Mouse (Mus musculus) neural tube, embryonic 14.5 days (tissue): ENCODE data around the gene Rnf115. TPM values are rescaled to one million over a fixed set of nuclear protein-coding genes. Genes with fewer than 3 reads are reported as not detected.
A peak's percentile ranks its signal among the peaks of the same experiment; 100 is the strongest.
"Not testable (repeated sequence)": the region's sequence is repeated elsewhere in the genome, so short reads cannot be mapped to it uniquely, and the experiment has no call there.

Source experiments
- ATAC-seq: fragments of 200-750 bp; cut with Nextera tagmentation; 2 replicates; pipeline ENCODE4 v1.8.0; 2017; ENCODE audit warnings: low read depth, mild to moderate bottlenecking, moderate TSS enrichment, moderate library complexity
- H3K27ac ChIP-seq: fragments of 300-500 bp; sonication (generic); 2 replicates; pipeline ENCODE4 v1.5.1; 2014; ENCODE audit warnings: low read depth, mild to moderate bottlenecking, control low read depth, low read length, moderate library complexity, mixed read lengths
- H3K27me3 ChIP-seq: fragments of 300-500 bp; sonication (generic); 2 replicates; pipeline ENCODE4 v1.6.1; 2014; ENCODE audit warnings: low read length; ENCODE audit not compliant: control insufficient read depth, insufficient read depth
- H3K36me3 ChIP-seq: fragments of 300-500 bp; sonication (generic); 2 replicates; pipeline ENCODE4 v1.6.1; 2014; ENCODE audit warnings: low read length, mixed read lengths; ENCODE audit not compliant: control insufficient read depth, insufficient read depth
- H3K4me1 ChIP-seq: fragments of 300-500 bp; sonication (generic); 2 replicates; pipeline ENCODE4 v1.6.1; 2014; ENCODE audit warnings: low read length; ENCODE audit not compliant: control insufficient read depth, insufficient read depth
- H3K4me2 ChIP-seq: fragments of 300-500 bp; sonication (generic); 2 replicates; pipeline ENCODE4 v1.6.1; 2014; ENCODE audit warnings: mild to moderate bottlenecking, low read depth, low read length, control low read depth
- H3K4me3 ChIP-seq: fragments of 300-500 bp; sonication (generic); 2 replicates; pipeline ENCODE4 v1.5.1; 2014; ENCODE audit warnings: low read depth, low read length, control low read depth, mixed read lengths
- H3K9ac ChIP-seq: fragments of 300-500 bp; sonication (generic); replicated peaks from 2 replicates; pipeline ENCODE4 v1.6.1; 2014; ENCODE audit warnings: low read depth, mild to moderate bottlenecking, control low read depth, low read length, mixed read lengths
- H3K9me3 ChIP-seq: fragments of 300-500 bp; sonication (generic); 2 replicates; pipeline ENCODE4 v1.6.1; 2016; ENCODE audit warnings: low read length; ENCODE audit not compliant: control insufficient read depth
- WGBS: fragments of 180-500 bp; shearing (Covaris S2); extraction: QIAGEN DNeasy Blood & Tissue Kit; methylation state at CpG from one replicate; pipeline ENCODE4 v1.1.7; 2014; 5-methylcytosine and 5-hydroxymethylcytosine counted together
- polyA plus RNA-seq: library from polyadenylated mRNA; unstranded; fragments of >200 nt; fragmentation: Nextera tagmentation; extraction: Ambion mirVana; gene quantifications from 2 replicates; pipeline ENCODE4 v1.2.1, GENCODE M21; 2014

Rnf115 gene
- polyA plus RNA-seq: 81.9 and 86.5 TPM in 2 replicates

DNA sequence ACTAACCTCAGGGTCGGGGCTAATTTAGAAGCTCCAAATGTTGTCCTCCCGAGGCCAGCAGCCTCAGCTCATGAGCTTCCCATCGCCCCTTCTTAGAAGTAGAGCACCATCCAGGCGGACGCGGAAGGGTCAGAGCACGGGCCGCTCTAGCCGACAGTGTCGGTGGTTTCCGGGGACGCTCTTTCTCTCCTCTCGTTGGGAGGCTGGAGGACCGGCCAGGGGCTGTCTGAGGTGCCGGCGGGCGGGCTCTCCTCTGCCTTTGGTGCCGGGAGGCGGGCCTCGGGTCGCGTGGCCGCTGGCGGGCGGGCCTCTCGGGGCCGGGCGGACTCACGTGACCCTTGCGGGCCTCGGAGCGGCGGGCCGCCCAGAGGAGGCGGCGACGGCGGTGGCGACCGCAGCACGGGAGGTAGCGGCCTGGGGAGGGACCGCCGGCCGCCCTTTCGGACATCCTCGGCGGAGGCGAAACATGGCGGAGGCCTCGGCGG lies at the start of gene Rnf115, which contains the start of gene Polr3c:
TSS of gene Rnf115 (plus strand) at position 322 of the 485 bp plus-strand sequence.
TSS of gene Polr3c (minus strand) at position 286 of the 485 bp plus-strand sequence.
- H3K4me2 ChIP-seq: peak within 1 kb of the TSS; percentile 54
- H3K9me3 ChIP-seq: no peaks in the 10 kb centered on the region
- peak within 1 kb of the TSS; percentile 91 for H3K4me3 ChIP-seq
- no peaks in the 10 kb centered on the region for H3K36me3 ChIP-seq
- peak within 1 kb of the TSS; percentile 81 for H3K27ac ChIP-seq
- H3K27me3 ChIP-seq: no peaks in the 10 kb centered on the region
- H3K4me1 ChIP-seq: peaks cover 25% of the 10 kb centered on the region
- under 1% methylated on average over 40 of the region's 52 CpGs for WGBS
- peak; percentile 98 for ATAC-seq
- H3K9ac ChIP-seq: peak within 1 kb of the TSS; percentile 80

DNA sequence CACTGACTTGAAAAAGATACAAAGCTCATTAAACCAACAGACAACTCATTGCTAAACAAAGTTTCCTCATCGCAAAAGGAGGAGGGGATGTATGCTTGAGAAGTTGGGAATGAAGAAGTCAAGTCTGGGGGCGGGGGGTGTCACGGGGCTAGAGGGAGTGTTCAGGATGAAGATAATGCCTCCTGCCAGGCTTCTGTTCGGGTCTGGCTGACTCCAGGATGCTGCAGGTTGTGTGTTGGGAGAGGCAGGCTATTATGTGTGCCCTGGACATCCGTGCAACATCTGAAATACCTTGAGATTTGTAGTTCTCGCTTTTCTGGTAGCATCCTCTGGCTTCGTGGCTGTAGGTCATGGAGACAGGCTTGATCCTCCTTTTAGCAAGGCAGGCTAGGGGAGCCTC lies 49.0 kb upstream of the Rnf115 start:
- Histone ChIP-seq H3K4me3 (no peak overlapping the region), H3K27me3 (no peaks in the 10 kb centered on the region), H3K9me3 (no peaks in the 10 kb centered on the region), H3K4me1 (no peaks in the 10 kb centered on the region), H3K27ac (no peak overlapping the region), H3K9ac (no peak overlapping the region), H3K4me2 (no peak overlapping the region), H3K36me3 (no peaks in the 10 kb centered on the region)
- WGBS: 69% methylated on average over 7 of the region's 7 CpGs
- ATAC-seq: no peak

DNA sequence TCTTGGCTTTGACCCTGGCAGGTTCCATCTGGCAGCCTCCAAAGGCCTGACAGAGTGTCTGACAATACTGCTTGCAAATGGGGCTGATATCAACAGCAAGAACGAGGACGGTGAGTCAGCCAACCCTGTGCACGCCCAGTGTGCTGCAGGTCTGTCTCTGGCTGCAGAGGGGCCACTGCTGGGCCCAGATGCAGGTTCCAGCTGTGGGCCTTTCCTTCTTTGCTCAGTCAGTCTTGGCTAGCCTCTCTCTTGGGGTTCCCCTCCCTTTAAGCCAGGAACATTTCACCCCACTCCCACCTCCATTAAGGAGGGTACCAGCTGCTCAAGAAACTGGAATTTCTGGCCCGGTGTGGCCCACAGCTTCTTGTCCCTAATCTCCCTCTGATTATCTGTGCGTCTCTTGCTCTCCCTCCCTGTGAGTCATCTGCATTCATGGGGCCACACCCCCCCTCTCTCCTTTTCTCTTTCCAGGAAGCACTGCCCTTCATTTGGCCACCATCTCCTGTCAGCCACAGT lies 48.2 kb upstream of the Rnf115 start:
- Histone ChIP-seq H3K27me3 (no peaks in the 10 kb centered on the region), H3K9me3 (no peaks in the 10 kb centered on the region), H3K27ac (no peak overlapping the region), H3K4me3 (no peak overlapping the region), H3K9ac (no peak overlapping the region), H3K36me3 (no peaks in the 10 kb centered on the region), H3K4me2 (no peak overlapping the region), H3K4me1 (no peaks in the 10 kb centered on the region)
- no peak for ATAC-seq
- WGBS: 41% methylated on average over 5 of the region's 5 CpGs

DNA sequence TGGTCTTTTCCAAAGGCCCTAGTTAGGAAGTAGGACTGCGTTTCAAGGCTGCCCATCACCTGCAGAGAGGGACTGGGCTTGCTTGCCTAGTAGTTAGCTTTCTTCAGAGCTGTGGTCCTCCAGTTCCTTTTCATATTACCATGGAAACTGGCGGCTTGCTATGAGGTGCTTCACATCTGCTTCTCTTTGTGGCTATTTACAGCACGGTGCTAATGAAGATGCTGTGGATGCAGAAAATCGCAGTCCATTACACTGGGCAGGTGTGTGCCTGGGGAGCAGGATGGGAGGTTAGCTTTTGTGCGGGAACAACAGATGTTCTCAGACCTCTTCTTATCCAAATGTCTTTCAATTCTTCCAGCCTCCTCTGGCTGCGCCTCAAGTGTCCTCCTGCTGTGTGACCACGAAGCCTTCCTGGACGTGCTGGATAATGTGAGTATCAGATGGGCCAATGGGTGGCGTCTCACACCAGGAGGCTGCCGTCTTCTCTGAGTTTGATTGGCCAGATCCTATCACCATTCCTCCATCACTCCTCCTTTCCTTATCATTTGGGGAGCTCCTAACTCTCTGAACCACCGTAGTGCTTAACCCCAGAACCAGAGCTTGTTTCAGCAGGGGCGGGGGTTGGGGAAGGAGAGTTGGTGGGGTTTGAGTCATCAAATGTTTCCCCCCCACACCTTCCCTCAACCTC lies 47.1 kb upstream of the Rnf115 start:
- no peaks in the 10 kb centered on the region for H3K36me3 ChIP-seq
- 0 out of 2 replicates have a peak, but pooled peaks have one; percentile 24 for ATAC-seq
- H3K9ac ChIP-seq: no peak overlapping the region
- no peak overlapping the region for H3K27ac ChIP-seq
- H3K27me3 ChIP-seq: no peaks in the 10 kb centered on the region
- 15% methylated on average over 12 of the region's 12 CpGs for WGBS
- no peaks in the 10 kb centered on the region for H3K9me3 ChIP-seq
- H3K4me1 ChIP-seq: no peaks in the 10 kb centered on the region
- no peak overlapping the region for H3K4me3 ChIP-seq
- no peak overlapping the region for H3K4me2 ChIP-seq

DNA sequence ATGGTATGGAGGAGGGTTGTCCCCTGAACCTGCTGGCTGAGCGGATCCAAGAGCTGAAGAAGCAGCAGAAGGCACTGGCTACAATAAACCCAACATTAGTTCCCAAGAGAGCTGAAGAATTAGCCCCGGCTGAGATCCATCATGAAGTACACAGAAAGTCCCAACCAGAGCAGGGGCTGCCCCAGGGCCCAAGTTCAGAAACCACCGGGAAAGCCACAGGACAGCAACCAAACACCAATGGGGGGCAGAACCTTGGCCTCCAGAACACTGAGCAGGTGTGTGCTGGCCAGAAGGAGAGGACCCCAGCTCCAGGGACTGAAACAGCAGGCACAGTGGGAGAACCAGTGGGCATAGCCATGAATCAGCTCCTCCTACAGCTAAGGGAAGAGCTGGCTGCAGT lies 44.0 kb upstream of the Rnf115 start:
- H3K9me3 ChIP-seq: no peaks in the 10 kb centered on the region
- no peaks in the 10 kb centered on the region for H3K36me3 ChIP-seq
- no peak overlapping the region for H3K9ac ChIP-seq
- H3K27me3 ChIP-seq: no peaks in the 10 kb centered on the region
- H3K4me1 ChIP-seq: no peaks in the 10 kb centered on the region
- no peak overlapping the region for H3K4me2 ChIP-seq
- no peak for ATAC-seq
- H3K27ac ChIP-seq: no peak overlapping the region
- WGBS: 91% methylated on average over 3 of the region's 3 CpGs
- no peak overlapping the region for H3K4me3 ChIP-seq

DNA sequence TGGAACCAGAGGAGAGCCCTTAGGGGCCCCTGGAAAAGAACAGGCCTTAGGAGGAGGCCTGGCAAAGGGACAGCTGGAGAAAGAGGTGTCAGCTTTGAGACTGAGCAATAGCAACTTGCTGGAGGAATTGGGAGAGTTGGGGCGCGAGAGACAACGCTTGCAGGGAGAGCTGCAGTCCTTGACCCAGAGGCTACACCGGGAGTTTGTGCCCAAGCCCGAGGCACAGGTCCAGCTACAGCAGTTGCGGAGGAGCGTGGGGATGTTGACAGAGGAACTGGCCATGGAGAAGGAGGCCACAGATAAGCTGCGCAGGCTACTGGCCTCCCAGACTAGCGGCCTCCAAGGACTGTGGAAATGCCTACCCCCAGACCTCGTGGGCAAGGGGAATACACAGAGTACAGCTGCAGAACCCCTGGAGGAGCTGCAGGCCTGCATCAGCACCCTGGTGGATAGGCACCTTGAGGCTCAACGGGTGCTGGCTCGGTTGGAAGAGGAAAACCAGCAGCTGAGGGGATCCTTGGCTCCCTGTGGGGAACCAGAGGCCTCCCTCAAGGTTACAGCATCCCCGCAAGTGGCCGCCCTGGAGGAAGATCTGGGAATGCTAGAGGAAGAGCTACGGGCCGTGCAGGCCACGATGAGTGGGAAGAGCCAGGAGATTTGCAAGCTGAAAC lies 43.2 kb upstream of the Rnf115 start:
- no peak overlapping the region for H3K27ac ChIP-seq
- peak overlapping the region; percentile 31; the same call in 1 of the 2 replicates for H3K4me2 ChIP-seq
- no peak for ATAC-seq
- WGBS: 61% methylated on average over 17 of the region's 17 CpGs
- no peaks in the 10 kb centered on the region for H3K36me3 ChIP-seq
- H3K9me3 ChIP-seq: no peaks in the 10 kb centered on the region
- no peak overlapping the region for H3K9ac ChIP-seq
- H3K4me1 ChIP-seq: no peaks in the 10 kb centered on the region
- H3K27me3 ChIP-seq: no peaks in the 10 kb centered on the region
- 0 out of 2 replicates have a peak overlapping the region, but pooled peaks have one; percentile 3 for H3K4me3 ChIP-seq

DNA sequence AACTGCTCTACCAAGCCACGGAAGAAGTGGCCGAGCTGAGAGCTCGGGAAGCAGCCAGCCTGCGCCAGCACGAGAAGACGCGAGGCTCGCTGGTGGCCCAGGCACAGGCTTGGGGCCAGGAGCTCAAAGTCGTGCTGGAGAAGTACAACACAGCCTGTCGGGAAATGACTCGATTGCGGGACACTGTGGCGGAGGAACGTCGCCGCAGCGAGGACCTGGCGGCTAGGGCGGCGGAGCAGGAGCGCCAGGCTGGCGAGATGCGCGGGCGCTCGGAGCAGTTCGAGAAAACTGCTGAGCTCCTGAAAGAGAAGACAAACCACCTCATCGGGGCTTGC lies 42.7 kb upstream of the Rnf115 start:
- Histone ChIP-seq H3K4me3 (0 out of 2 replicates have a peak overlapping the region, but pooled peaks have one; percentile 3), H3K9ac (no peak overlapping the region), H3K4me2 (peak overlapping the region; percentile 31; the same call in 1 of the 2 replicates), H3K9me3 (no peaks in the 10 kb centered on the region), H3K27me3 (no peaks in the 10 kb centered on the region), H3K27ac (no peak overlapping the region), H3K4me1 (no peaks in the 10 kb centered on the region), H3K36me3 (no peaks in the 10 kb centered on the region)
- ATAC-seq: no peak
- 33% methylated on average over 28 of the region's 28 CpGs for WGBS

DNA sequence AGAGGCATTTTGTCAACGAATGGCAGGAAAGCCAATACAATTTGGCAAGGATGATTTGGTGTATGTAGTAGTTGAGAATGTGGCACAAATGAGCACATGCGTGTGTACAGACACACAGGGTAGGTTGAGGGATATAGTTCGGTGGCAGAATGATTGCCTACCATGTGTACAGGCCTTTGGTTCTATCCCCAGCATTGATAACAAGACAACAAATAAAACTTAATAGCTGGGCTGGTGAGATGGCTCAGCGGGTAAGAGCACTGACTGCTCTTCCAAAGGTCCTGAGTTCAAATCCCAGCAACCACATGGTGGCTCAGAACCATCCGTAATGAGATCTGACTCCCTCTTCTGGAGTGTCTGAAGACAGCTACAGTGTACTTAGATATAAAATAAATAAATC lies 41.4 kb upstream of the Rnf115 start:
- H3K36me3 ChIP-seq, H3K4me3 ChIP-seq, H3K27ac ChIP-seq, H3K4me1 ChIP-seq, ATAC-seq, H3K9ac ChIP-seq, H3K9me3 ChIP-seq, H3K4me2 ChIP-seq, H3K27me3 ChIP-seq: not testable (repeated sequence)
- 95% methylated on average over 5 of the region's 5 CpGs for WGBS

DNA sequence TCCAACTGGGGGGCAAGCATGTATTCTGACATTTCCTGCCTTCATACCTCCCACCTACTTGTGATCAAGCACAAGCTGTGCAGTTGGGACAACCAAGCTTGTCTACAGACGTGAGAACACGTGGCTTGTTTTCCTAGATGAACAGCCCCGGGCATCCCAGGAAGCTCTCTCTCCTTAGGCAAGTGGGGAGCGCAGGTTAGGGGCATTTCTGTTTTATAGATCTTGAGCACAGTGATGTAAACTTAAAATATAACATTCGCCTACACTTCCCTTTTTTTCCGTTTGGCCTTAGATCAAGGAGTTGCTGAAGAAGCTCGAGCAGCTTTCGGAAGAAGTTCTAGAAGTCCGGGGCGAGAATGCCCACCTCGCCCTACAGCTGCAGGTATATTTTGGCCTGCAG lies 38.6 kb upstream of the Rnf115 start:
- H3K27me3 ChIP-seq: no peaks in the 10 kb centered on the region
- H3K4me3 ChIP-seq: no peak overlapping the region
- no peak overlapping the region for H3K4me2 ChIP-seq
- H3K27ac ChIP-seq: no peak overlapping the region
- no peaks in the 10 kb centered on the region for H3K9me3 ChIP-seq
- ATAC-seq: no peak
- H3K36me3 ChIP-seq: no peaks in the 10 kb centered on the region
- H3K9ac ChIP-seq: no peak overlapping the region
- WGBS: 88% methylated on average over 11 of the region's 11 CpGs
- H3K4me1 ChIP-seq: no peaks in the 10 kb centered on the region
